Mouse (Mus musculus) G1E (cell line): ENCODE measurements at regions not wholly inside any gene's neighbourhood (a gene's known extent, or its start where the extent isn't known, plus 50 kb on each side); places are given as distances from the start of the nearest gene placed in this dataset.

Experiments used
- ATAC-seq: 2 replicates; pipeline ENCODE4 v1.8.0; 2016; ENCODE audit warnings: mild to moderate bottlenecking; ENCODE audit not compliant: insufficient number of reproducible peaks, poor library complexity, low FRiP score, severe bottlenecking; ENCODE audit errors: extremely low read depth
- DNase-seq: peaks from one replicate; pipeline ENCODE4 v3.0.0; 2012; ENCODE audit warnings: low spot score
- H3K27me3 ChIP-seq: 2 replicates; pipeline ENCODE4 v1.6.1; 2012; ENCODE audit warnings: mild to moderate bottlenecking, low read length, inconsistent platforms; ENCODE audit not compliant: insufficient read depth
- H3K36me3 ChIP-seq: replicated peaks from 2 replicates; pipeline ENCODE3; 2012; ENCODE audit warnings: mild to moderate bottlenecking, inconsistent platforms
- H3K4me1 ChIP-seq: 2 replicates; pipeline ENCODE4 v1.6.1; 2012; ENCODE audit warnings: low read depth, low read length, inconsistent platforms, mixed read lengths; ENCODE audit not compliant: insufficient read depth
- H3K4me3 ChIP-seq: 2 replicates; pipeline ENCODE4 v1.5.1; 2012; ENCODE audit warnings: low read depth, mild to moderate bottlenecking, inconsistent platforms, low read length, moderate library complexity, mixed read lengths
- H3K9me3 ChIP-seq: replicated peaks from 2 replicates; pipeline ENCODE4 v1.6.1; 2012; ENCODE audit warnings: inconsistent platforms
- CTCF ChIP-seq: IDR thresholded peaks from 2 replicates; pipeline ENCODE4 v1.5.1; 2012; ENCODE audit warnings: low read depth, low read length, inconsistent platforms, mixed read lengths
- GATA1 ChIP-seq: IDR thresholded peaks from 2 replicates; pipeline ENCODE4 v1.6.1; 2012; ENCODE audit warnings: borderline replicate concordance, low read length, inconsistent platforms, mixed read lengths
- GATA2 ChIP-seq: IDR thresholded peaks from 2 replicates; pipeline ENCODE4 v1.6.1; 2012; ENCODE audit warnings: low read depth, low read length, inconsistent platforms, borderline replicate concordance
- POLR2AphosphoS5 ChIP-seq: IDR thresholded peaks from 2 replicates; pipeline ENCODE4 v1.6.1; 2012; ENCODE audit warnings: low read depth, low read length, inconsistent platforms; ENCODE audit not compliant: insufficient replicate concordance
- TAL1 ChIP-seq: conservative IDR thresholded peaks from 2 replicates; pipeline ENCODE4 v1.6.1; 2012; ENCODE audit warnings: low read depth, low read length, inconsistent platforms, mixed read lengths

DNA sequence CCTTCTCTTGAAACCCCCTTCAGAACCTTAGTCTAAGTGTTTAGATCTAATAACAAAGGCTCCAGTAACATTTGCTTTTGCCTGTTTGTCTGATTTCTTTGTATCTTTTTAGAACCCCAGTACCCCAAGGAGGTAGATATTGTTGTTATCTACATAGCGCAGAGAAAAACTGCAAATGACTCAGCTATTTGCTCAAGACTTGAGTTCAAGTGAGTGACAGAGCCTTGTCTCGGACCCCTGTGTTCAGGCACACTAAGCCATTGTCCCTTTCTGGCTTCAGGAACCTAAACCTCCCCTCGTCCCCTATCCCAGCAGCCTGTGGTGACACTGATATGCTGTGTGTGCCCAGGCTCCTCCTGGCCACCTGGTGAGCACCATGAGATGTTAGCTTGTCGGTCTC lies 421.5 kb downstream of the Cd83 start:
- Histone ChIP-seq H3K36me3 (no peaks in the 10 kb centered on the region), H3K27me3 (no peaks in the 10 kb centered on the region), H3K9me3 (no peaks in the 10 kb centered on the region), H3K4me1 (no peaks in the 10 kb centered on the region), H3K4me3 (no peak overlapping the region)
- no peak for DNase-seq
- TF ChIP-seq GATA1 (no peak), TAL1 (no peak), GATA2 (no peak), POLR2AphosphoS5 (no peak), CTCF (no peak)
- peak; percentile 28; the same call in 1 of the 2 replicates for ATAC-seq

DNA sequence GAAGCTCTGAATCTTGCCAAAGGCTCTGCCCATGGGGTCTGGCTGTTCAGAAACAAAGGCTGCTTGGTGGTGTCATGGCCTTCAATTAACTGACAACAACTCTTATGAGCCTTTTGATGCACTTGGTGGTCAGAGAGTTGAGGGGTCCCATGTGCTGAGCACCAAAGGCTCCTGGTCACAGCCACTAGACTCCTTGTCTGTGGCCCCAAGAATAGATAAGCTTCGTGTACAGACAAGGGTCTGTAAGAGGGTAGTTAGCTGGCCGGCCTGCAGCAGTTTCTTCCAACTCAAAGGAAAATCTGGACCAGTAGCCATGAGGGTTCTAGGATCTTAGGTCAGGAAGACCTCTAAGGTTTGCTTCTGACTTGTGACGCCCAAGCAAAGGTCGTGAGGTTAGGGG lies 421.9 kb downstream of the Cd83 start:
- TF ChIP-seq GATA1, result no peak
- TF ChIP-seq CTCF, result no peak
- no peak for TF ChIP-seq POLR2AphosphoS5
- TF ChIP-seq GATA2, result no peak
- no peak for TF ChIP-seq TAL1
- H3K4me3 ChIP-seq, result no peak overlapping the region
- no peaks in the 10 kb centered on the region for H3K36me3 ChIP-seq
- no peaks in the 10 kb centered on the region for H3K9me3 ChIP-seq
- H3K4me1 ChIP-seq, result no peaks in the 10 kb centered on the region
- DNase-seq (no peak), ATAC-seq (no peak)
- H3K27me3 ChIP-seq, result no peaks in the 10 kb centered on the region

DNA sequence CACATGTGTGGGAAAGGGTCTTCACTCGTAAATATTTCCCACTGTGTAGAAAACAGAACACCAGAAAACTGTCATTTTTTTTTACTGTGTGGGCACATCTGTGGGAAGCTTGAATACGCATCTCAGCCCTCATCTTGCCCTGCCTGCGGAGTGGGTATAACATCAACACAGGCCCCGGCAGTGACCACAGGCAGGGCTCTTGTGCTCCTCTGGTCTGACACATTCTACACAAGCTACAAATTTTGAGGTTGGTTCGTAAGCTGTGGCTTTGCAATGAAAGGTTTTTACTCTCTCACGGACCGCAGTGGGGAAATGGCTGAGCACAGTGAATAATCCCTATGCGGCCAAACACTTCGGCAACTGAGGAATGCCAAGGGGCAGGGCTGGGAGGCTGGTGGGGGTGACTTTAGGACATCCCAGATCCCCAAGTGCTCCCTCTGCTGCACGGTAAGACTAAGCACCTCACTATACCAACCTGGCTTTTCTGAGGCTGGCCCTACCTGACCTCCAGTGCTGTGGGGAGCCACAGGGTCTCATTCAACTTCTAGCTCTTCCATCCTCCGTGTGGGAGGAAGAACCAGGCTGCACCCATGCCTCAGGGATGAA lies 422.9 kb downstream of the Cd83 start:
- DNase-seq (no peak), ATAC-seq (no peak)
- Histone ChIP-seq H3K36me3 (no peaks in the 10 kb centered on the region), H3K4me3 (no peak overlapping the region), H3K4me1 (no peaks in the 10 kb centered on the region), H3K9me3 (no peaks in the 10 kb centered on the region), H3K27me3 (no peaks in the 10 kb centered on the region)
- TF ChIP-seq POLR2AphosphoS5 (no peak), CTCF (no peak), GATA2 (no peak), TAL1 (no peak), GATA1 (no peak)

DNA sequence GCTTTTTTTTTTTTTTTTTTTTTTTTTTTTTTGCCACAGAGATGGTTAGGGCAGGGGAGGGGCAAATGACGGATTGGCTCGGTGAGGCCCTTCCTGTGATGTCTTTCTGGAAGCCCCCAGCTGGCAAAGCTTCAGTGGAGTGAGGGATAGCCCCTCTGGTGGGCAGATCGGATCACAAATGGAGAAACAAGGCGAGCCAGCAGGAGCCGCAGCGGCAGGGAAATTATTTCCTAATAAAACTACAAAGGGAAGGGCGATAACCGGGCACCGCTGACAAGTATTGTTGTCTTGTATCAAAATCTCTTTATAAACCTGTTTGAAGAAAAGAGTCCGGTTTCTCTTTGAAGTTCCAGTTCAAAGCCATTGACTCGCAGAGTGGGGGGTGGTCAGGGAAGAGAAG lies 424.5 kb downstream of the Cd83 start:
- Histone ChIP-seq H3K4me3 (no peak overlapping the region), H3K4me1 (no peaks in the 10 kb centered on the region), H3K36me3 (no peaks in the 10 kb centered on the region), H3K9me3 (no peaks in the 10 kb centered on the region), H3K27me3 (peaks cover 2% of the 10 kb centered on the region; the same call in 1 of the 2 replicates)
- TF ChIP-seq GATA2 (no peak), TAL1 (no peak), POLR2AphosphoS5 (no peak), GATA1 (no peak)
- ATAC-seq (no peak), DNase-seq (no peak)

DNA sequence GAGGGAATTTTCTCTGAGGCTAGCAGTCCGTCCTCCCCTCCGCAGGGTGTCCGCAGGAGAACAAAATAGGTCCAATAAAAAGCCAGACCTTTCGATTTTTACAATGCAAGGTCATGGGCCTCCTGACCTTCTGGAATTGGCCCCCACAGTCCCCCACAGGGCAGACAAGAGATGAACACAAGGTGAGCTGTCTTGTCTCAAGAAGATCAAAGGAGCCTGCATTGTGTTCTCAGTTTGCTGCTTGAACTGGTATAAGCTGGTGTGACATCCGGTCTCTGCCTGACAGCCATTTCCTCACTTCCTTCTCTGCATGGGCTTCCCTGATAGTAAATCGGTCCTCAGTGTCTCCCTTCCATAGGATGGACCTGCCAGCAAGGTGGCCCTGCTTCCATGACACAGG lies 425.5 kb downstream of the Cd83 start:
- no peak for DNase-seq
- no peak for TF ChIP-seq GATA1
- TF ChIP-seq GATA2, result no peak
- TF ChIP-seq TAL1, result no peak
- TF ChIP-seq POLR2AphosphoS5, result no peak
- TF ChIP-seq CTCF, result no peak
- H3K36me3 ChIP-seq, result no peaks in the 10 kb centered on the region
- peaks cover 2% of the 10 kb centered on the region; the same call in 1 of the 2 replicates for H3K27me3 ChIP-seq
- no peaks in the 10 kb centered on the region for H3K9me3 ChIP-seq
- H3K4me3 ChIP-seq, result no peak overlapping the region
- no peaks in the 10 kb centered on the region for H3K4me1 ChIP-seq
- ATAC-seq, result no peak

DNA sequence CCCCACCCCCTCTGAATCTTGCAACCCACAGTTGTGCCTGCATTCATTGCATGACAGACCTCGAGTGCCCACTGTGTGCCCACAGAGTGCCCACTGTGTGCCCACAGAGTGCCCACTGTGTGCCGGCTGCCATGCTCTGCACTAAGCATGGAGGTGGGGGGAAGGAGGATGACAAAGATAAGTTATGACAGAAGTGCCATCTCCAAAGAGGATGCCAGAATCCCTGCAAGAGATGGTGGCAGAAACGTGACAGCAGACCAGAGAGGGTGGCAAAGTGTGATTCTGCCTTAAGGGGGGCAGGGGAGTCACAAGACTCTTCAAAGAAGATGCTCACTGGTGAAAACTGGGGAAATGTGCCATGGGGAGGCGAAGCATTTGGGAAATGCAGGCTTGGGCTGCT lies 427.8 kb downstream of the Cd83 start:
- no peaks in the 10 kb centered on the region for H3K9me3 ChIP-seq
- TF ChIP-seq GATA2 (no peak), CTCF (no peak)
- no peak overlapping the region for H3K4me3 ChIP-seq
- peaks cover 2% of the 10 kb centered on the region; the same call in 1 of the 2 replicates for H3K27me3 ChIP-seq
- ATAC-seq (no peak), DNase-seq (no peak)
- H3K36me3 ChIP-seq, result no peaks in the 10 kb centered on the region
- H3K4me1 ChIP-seq, result no peaks in the 10 kb centered on the region
